Mouse (Mus musculus) gastrocnemius, postnatal 14 days (tissue): Measurements from ENCODE around the gene Smoc2. TPM values are rescaled to one million over a fixed set of nuclear protein-coding genes. Genes with fewer than 3 reads are reported as not detected.

ENCODE experiments used
- DNase-seq: peaks from one replicate; pipeline ENCODE4 v3.0.0; 2021; ENCODE audit warnings: mixed read lengths
- intact Hi-C: fragments of 180-260 bp; cut with DNase I; formaldehyde crosslinking; loops from one replicate; pipeline ENCODE4 v1.15.1; 2025; ENCODE audit warnings: low total_unique reads
- total RNA-seq, 2 experiments: library from RNA; stranded (reverse); gene quantifications; 2 replicates each; pipeline ENCODE4 v1.2.3; 2021

Gene Smoc2
- total RNA-seq, 2 experiments from 2014 or later: 59.7 to 74.4 TPM

DNA sequence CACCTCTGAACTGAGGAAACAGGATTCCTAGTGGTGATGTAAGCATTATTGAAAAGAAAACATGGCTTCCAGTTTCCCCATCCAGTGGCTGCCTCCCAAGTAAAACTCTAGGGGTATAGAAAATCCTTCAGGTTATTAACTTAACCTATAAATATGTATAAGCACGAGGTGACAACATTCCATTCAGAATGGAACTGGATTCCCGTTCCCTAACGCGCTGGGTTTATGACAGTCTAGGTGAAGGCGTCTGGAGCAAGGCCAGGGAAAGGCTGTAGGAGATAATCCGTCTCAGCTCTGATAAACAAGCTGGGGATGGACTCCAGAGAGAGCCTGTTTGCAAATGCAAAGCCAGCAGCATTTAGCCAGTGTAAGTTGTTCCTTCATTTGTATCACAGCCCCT is 108.0 kb downstream of the Smoc2 start:
- DNase-seq: no peak
- intact Hi-C loops: no loop called here

DNA sequence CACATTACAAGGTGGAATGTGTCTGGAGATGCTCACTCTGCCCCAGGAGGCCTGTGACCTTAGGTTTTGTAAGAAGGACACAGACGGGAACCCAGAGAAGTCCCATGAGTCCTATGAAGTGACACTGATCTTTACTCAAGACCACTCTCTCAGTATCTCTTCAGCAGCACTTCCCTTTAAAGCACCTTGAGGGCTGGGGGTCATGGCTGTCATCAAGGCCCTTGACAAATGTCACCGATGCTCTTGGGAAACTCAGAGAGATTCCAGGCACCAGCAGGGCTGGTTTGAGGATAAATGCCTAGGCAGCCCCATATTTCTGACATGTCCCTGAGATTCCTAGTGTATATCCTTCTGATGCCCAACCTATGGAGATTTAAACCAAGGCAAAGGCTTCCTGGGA is 113.1 kb downstream of the Smoc2 start:
- no peak for DNase-seq
- intact Hi-C loops: no loop called here

DNA sequence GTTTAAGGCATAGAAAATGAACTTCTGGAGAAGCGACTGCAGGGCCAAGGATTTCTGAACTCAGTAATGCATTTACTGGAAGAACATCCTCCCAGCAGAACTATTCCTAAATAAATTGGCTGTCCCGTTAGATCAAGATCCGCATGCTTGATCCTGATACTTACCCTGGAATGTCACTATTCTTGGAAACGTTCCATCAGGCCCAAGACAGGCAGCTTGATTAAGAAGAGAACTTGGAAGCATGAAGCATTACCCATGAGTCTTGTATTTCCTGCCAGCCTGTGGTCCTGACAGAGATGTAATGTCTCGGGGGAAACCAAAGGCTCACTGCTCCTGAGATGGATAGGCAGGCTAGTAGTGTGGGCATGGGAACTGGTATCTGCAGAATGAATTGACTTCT is 115.6 kb downstream of the Smoc2 start:
- intact Hi-C loops: no loop called here

DNA sequence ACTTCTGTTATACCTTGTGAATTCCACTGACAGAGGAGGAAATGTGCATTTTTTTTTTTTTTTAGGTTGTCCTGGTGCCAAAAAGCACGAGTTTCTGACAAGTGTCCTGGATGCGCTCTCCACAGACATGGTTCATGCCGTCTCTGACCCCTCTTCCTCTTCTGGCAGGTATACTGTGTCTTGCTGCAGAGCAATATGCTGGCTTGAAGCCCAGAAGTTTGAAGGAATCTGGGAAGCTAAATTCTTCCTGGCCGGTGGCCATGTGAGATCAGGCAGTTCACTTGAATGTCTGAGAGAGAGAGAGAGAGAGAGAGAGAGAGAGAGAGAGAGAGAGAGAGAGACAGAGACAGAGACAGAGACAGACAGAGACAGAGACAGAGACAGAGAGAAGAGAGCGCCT is 118.2 kb downstream of the Smoc2 start:
- intact Hi-C loops: no loop called here
- DNase-seq: peak; percentile 76

More for the DNA sequence above, 115.6 kb downstream of the Smoc2 start:
- no peak for DNase-seq

DNA sequence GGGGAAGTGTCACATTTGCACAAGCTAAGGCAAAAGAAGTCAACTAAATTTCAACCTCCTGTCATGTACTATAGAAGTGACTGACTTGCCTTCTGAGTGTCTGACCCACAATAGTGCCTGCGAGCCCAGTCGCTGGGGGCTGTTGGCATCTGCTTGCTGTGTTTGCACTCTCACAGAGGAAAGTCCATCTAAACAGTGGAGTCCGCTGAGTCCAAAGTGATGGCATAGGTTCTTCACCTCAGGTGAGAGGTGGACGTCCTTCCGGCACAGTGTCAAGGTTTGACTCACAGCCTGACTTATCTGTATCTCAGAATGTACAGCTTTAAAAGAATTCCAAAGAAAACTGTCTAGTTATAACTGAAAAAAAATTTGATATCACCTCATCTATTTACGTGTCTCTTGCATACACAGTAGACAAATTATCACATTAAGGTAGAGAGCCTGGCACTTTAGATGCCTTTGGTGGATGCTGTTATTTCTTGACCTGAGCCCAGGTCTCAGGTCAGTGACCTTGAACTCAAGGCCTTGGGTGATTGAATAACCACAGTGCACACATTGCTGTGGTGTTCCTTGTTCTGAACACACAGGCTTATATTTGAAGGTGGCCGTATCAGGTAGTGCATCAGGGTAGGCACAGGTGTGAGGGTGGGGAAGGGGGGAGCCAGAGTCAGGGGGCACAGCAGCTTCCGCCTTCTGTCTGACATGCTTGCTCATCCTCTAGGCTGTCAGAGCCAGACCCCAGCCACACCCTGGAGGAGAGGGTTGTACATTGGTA is 119.5 kb downstream of the Smoc2 start:
- intact Hi-C loops: no loop called here
- no peak for DNase-seq

DNA sequence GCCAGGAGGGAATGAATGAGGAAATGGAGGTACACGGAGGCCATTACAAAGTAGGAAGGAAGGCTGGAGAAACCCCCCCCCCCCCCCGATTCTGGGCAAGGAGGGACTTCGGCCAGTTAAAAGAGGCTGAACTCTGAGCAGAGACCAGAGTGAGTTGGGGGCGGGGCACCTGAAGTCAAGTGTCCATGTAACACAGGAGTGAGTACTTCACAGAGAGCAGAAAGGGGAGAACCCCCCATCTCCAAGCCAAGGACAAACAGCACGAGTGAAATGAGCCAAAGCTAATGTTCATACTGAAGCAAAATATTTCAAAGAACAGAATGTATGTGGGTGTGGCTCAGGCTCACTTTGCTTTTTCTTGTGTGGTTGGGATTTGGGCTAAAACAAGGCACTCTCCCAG is 121.7 kb downstream of the Smoc2 start:
- no peak for DNase-seq
- intact Hi-C loops: no loop called here

DNA sequence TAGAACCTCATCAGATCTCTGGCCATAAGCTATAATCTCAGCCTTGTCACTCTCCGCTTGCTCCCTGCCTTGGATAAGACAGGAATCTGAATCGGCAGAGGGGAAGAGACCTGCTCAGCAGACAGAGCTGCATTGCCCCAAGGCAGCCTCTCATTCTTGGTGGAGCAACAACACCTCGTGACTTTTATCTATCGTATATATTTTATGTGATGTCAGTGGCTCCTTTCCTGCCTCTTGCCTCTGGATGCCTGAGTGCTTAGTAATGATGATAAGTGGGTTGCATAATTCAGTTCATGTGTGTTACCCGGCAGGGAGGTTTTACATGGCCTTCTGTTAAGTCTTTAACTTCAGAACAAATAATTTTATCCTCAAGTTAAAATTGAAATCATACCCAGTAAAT is 128.6 kb downstream of the Smoc2 start:
- no peak for DNase-seq
- intact Hi-C loops: no loop called here

DNA sequence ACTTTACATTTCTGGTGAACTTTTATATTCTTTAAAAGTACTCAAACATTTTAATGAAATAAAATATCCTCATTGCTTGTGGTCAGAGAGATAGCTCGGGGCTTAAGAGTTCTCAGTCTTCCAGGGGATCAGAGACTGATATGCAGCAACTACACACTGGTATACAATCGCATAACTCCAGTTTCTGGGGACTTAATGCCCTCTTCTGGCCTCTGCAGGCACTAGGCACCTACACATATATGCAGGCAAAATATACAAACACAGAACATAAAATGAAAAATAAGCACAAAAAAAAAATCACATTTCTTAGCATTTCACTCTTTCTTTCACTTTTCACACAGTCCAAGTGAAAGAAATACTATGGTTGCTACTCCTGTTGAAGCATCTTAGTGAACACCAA is 133.2 kb downstream of the Smoc2 start:
- no peak for DNase-seq
- intact Hi-C loops: no loop called here

DNA sequence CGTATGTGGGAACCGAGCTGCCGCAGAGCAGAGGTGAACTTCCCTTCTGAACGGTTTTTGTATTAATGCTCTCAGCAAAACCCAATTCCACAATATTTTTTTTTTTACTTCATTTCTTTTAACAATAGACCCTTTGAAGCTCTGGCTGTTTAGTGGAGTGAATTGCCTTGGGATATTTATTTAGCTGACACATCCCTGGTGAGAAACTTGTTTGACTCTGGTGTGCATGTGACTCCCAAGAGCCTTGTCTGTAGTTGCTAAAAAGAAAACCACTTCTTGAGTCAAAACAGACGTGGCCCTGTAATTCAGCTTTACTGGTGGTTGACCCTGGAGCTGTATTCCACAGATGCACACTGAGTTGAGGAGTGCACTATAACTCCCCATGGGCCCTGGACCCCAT is 135.2 kb downstream of the Smoc2 start:
- intact Hi-C loops: no loop called here

DNA sequence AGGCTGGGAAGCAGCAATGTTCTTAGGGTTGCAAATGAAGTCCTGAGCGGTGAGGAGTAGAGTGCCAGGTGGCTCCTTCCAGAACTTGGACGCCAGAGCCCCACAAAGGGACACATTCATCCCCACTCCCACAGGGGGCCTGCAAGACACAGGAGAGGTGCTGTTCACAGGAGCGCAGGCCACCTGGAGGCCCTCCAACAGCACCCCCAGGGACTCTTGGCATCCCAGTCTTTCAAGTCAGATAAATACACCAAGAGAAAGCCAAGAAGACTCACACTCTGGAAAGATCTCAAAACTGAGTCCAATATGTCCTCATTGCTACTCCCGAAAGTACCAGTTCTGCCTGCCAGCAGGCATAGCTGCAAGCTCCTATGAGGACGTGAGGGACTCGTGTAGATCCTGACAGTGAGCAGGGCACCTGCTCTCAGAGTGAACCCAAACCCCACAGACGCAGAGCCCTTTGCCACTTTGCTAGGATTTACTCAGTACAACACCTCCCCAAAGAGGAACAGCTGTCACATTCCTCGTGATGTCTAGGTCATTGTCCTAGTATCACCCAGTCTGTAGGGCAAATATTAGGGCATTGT is 141.2 kb downstream of the Smoc2 start:
- peak; percentile 51 for DNase-seq
- intact Hi-C loops: no loop called here

More for the DNA sequence above, 135.2 kb downstream of the Smoc2 start:
- DNase-seq: no peak

DNA sequence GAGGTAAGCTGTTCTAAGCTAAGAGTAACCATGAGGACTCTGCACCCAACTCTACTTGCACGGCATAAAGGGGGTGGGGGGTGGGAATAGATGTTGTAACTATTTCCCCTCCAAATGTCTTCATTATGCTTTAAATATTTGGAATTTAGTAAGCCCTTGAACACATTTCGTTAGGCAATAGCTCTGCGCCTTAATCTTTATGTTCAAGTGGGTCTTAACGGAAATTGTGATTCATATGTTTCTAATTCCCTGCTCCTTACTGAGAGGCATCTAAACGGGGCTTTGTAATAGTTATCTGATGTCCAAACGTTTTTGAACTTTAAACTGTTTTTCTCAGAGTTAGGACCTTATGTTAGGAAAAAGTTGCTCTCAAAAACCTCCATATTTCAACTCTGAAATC is 147.2 kb downstream of the Smoc2 start:
- intact Hi-C loops: no loop called here
- DNase-seq: no peak

DNA sequence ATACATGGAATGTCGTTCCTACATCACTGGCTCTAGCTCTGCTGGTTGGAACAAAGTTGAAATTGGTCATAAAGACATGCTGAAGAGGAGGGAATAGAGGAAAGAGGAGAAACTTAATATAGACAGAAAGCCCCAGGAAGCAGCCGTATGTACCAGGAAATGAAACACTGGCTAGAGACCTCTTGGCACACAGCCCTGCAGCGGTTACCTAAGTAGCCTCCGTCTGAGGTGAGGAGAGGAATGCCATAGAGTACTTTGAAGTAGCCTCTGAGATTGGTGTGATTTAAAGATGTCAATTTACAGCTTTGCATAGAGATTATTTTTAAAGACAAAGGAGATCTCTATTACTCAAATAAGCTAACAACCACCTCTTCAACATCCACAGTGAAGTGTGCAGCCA is 155.4 kb downstream of the Smoc2 start:
- intact Hi-C loops: no loop called here
- no peak for DNase-seq

DNA sequence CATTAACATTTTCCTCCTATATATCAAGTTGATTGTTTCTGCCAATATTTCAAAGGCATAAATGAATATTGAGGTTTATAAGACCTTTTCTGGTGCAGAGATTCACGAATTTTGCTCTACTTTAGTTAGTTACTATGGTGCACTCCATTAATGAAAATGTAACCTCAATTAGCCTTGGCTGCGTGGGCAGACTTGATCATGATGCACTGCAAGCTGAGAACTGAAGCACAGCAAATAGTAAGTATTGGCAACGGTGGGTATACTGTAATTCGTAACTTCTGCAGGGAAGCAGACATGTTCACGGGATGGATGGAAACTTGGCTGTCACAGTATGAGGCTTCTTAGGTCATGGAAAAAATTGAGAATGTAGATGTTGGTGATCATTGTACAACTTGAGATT is 166.3 kb downstream of the Smoc2 start:
- intact Hi-C loops: no loop called here

DNA sequence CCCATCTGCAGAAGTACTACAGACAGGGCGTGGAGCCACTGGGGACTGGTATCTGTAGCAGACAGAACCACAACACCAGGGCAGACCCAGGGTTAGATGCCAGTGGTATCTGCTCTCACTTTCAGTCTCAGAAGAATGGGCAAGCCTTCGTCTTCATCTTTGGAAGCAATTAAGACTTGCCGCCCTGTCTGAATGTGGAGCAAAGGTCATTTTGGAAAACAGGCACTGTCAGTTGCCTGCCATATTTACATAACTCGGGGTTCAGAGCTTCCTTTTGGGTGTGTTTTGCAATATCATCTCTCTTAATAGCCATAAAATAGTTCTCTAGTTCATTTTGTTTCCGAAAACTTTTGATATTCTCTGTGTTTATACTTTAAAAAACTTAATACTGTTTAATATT is 168.0 kb downstream of the Smoc2 start:
- no peak for DNase-seq
- intact Hi-C loops: no loop called here

More for the DNA sequence above, 166.3 kb downstream of the Smoc2 start:
- no peak for DNase-seq

Other genes starting within 250 kb of the Smoc2 start
- not detected for gene Gm7358, start 220.0 kb upstream of the Smoc2 start, total RNA-seq
- 1 to 10 TPM; 2.2 to 3.6 TPM for gene Dact2, start 75.2 kb upstream of the Smoc2 start, total RNA-seq